Comparison of ENCODE assay signal across 26 mouse cellular contexts in the genomic region with DNA sequence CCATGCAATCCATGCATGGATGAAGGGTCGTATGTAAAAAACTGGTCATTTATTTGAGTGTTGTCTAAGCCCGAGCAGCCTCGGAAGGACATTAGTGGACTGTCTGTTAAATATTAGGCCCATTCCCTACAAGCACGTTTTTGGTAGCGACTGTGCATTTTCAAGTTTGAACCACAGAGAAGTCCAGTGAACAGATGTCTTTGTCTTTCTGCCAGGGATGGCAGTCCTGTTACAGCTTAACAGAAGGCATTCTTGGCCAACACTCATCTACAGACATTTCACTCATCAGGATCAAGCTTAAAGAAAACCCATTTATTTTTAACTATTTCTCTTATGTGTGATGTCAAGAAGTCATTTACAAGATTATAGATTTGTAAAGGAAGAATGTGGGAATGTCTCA.
DNase-seq lines count a peak whose midpoint lies in the region; ATAC-seq and TF ChIP-seq lines count a peak whose summit lies in the region.
"Had no signal": no experiment of that assay in that cellular context is flagged by ENCODE, and none has a peak within 500 bp of the region (broad histone marks: within the 10 kb centered on the region; RNA-seq: fewer than 3 reads in every experiment).

No protein-coding gene starts in this region.

- no peaks in the 10 kb centered on the region for H3K9me3 ChIP-seq in hindbrain, postnatal 0 days (ENCODE audit: low read length)
- no peaks in the 10 kb centered on the region for H3K9me3 ChIP-seq in hindbrain, embryonic 13.5 days
- H3K9me3 ChIP-seq: embryonic facial prominence, embryonic 13.5 days; forebrain, embryonic 10.5 days; G1E; heart, embryonic 10.5 days; heart, embryonic 15.5 days; midbrain, embryonic 13.5 days; neural tube, embryonic 15.5 days had no signal

- H3K27ac ChIP-seq in hindbrain, postnatal 0 days = no peak overlapping the region
- no peak overlapping the region for H3K27ac ChIP-seq in hindbrain, embryonic 13.5 days
- H3K27ac ChIP-seq: embryonic facial prominence, embryonic 13.5 days; forebrain, embryonic 10.5 days; heart, embryonic 10.5 days; heart, embryonic 15.5 days; left cerebral cortex, adult 2 months; liver, embryonic 12.5 days; macrophage; midbrain, embryonic 13.5 days; neural tube, embryonic 15.5 days had no signal

- H3K9ac ChIP-seq in hindbrain, postnatal 0 days (replicated peaks; ENCODE audit: low read length) = no peak overlapping the region
- H3K9ac ChIP-seq in hindbrain, embryonic 13.5 days = no peak overlapping the region
- H3K9ac ChIP-seq: embryonic facial prominence, embryonic 13.5 days; heart, embryonic 15.5 days; liver, embryonic 12.5 days; liver, postnatal 0 days; midbrain, embryonic 13.5 days; neural tube, embryonic 15.5 days had no signal

- peak; percentile 16 to 26 for DNase-seq in cerebellum, adult 18-20 months
- no peak for DNase-seq in cerebellum, adult 8-10 months
- peak; percentile 7 for DNase-seq in hindbrain, postnatal 0 days (ENCODE audit: low spot score)
- peak; percentile 73 for DNase-seq in brain, adult 2 months (ENCODE audit: low read depth, low spot score)
- peak; percentile 35 to 46 for DNase-seq in cerebellum, postnatal 25 days
- no peak for DNase-seq in urinary bladder, postnatal 14 days (ENCODE audit: low spot score)
- DNase-seq: adrenal gland, adult 8-10 months; gastrocnemius, postnatal 25 days; heart, adult 11 months; kidney, postnatal 14 days; liver, postnatal 0 days; right cerebral cortex, postnatal 25 days; thymus, adult 18-20 months; thymus, postnatal 25 days had no signal

- no peak for TF ChIP-seq CTCF in hindbrain, postnatal 0 days (IDR thresholded peaks at IDR 0.05; ENCODE audit: low read depth)

- no peaks in the 10 kb centered on the region for H3K36me3 ChIP-seq in hindbrain, postnatal 0 days (ENCODE audit: insufficient read depth, low read length)
- H3K36me3 ChIP-seq in hindbrain, embryonic 13.5 days = no peaks in the 10 kb centered on the region
- H3K36me3 ChIP-seq: embryonic facial prominence, embryonic 13.5 days; forebrain, embryonic 10.5 days; G1E; heart, embryonic 10.5 days; heart, embryonic 15.5 days; liver, embryonic 12.5 days; midbrain, embryonic 13.5 days; neural tube, embryonic 15.5 days had no signal

- no peak overlapping the region for H3K4me2 ChIP-seq in hindbrain, postnatal 0 days (ENCODE audit: low read depth, low read length)
- no peak overlapping the region for H3K4me2 ChIP-seq in hindbrain, embryonic 13.5 days
- H3K4me2 ChIP-seq: embryonic facial prominence, embryonic 13.5 days; heart, embryonic 15.5 days; liver, embryonic 12.5 days; midbrain, embryonic 13.5 days; neural tube, embryonic 15.5 days had no signal

- 76% methylated on average over 5 of the region's 5 CpGs for WGBS in hindbrain, postnatal 0 days
- WGBS in hindbrain, embryonic 13.5 days = 89% methylated on average over 5 of the region's 5 CpGs

- H3K27me3 ChIP-seq in hindbrain, postnatal 0 days (ENCODE audit: insufficient read depth, low read length) = no peaks in the 10 kb centered on the region
- H3K27me3 ChIP-seq in hindbrain, embryonic 13.5 days = no peaks in the 10 kb centered on the region
- H3K27me3 ChIP-seq: embryonic facial prominence, embryonic 13.5 days; heart, embryonic 15.5 days; liver, embryonic 12.5 days; midbrain, embryonic 13.5 days; neural tube, embryonic 15.5 days had no signal

- no peaks in the 10 kb centered on the region for H3K4me1 ChIP-seq in hindbrain, postnatal 0 days (ENCODE audit: insufficient read depth, low read length)
- no peaks in the 10 kb centered on the region for H3K4me1 ChIP-seq in hindbrain, embryonic 13.5 days (replicated peaks)
- H3K4me1 ChIP-seq: embryonic facial prominence, embryonic 13.5 days; forebrain, embryonic 10.5 days; heart, embryonic 10.5 days; heart, embryonic 15.5 days; liver, embryonic 12.5 days; midbrain, embryonic 13.5 days; neural tube, embryonic 15.5 days had no signal

- no peak for ATAC-seq in hindbrain, postnatal 0 days
- no peak for ATAC-seq in hindbrain, embryonic 13.5 days (ENCODE audit: low FRiP score)
- ATAC-seq: intestine, embryonic 16.5 days; liver, embryonic 12.5 days; liver, postnatal 0 days; midbrain, embryonic 13.5 days had no signal

- H3K4me3 ChIP-seq in hindbrain, postnatal 0 days (ENCODE audit: low read length) = no peak overlapping the region
- H3K4me3 ChIP-seq in hindbrain, embryonic 13.5 days = no peak overlapping the region
- H3K4me3 ChIP-seq: embryonic facial prominence, embryonic 13.5 days; forebrain, embryonic 10.5 days; heart, embryonic 10.5 days; heart, embryonic 15.5 days; left cerebral cortex, adult 2 months; liver, embryonic 12.5 days; midbrain, embryonic 13.5 days; neural tube, embryonic 15.5 days had no signal

Comparison
In these comparisons a context has a peak if more than half of its experiments do, and no peak if none do; other contexts are left out.
1. DNase-seq: peak in cerebellum, adult 18-20 months (2 of 2), hindbrain, postnatal 0 days (single experiment), brain, adult 2 months (single experiment) and cerebellum, postnatal 25 days (2 of 2); none in cerebellum, adult 8-10 months (single experiment) and urinary bladder, postnatal 14 days (single experiment).